Mouse (Mus musculus): ENCODE measurements around the gene Fev.

Gene Fev

DNA sequence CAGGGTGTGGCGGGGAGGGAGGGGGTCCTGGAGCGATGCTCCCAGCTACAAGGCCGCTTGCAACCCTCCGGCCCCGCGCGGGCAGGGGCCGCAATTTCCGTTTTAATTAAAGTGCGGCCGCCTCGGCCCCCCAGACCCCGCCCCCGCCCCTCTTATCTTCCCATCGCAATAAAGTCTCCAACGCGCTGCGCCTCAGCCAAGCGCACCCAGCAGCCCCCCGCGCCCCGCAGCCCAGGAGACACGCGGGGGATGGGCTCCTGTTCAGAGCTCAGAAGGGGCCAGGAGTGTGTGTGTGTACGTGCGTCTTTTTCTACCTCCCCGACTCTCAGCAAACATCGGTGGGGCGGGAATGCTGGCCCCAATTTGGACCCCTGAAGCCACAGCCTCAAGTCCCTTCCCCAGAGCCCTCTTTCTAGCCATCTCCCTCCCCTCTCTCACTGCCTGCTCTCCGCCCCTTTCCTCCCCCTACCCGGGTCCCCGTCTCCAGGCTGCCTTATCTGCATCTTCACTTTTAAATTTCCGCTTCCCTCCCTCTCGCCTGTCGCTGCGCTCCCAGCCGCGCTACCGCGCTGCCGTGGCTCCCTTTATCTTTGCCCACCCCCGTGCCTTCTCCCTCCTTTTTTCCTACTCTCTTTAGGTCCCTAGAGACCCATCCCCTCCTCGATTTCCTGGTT is at the start of gene Fev:
TSS of gene Fev (minus strand) at position 51 of the 674 bp plus-strand sequence.
- no peak for DNase-seq (ENCODE audit: low spot score)

DNA sequence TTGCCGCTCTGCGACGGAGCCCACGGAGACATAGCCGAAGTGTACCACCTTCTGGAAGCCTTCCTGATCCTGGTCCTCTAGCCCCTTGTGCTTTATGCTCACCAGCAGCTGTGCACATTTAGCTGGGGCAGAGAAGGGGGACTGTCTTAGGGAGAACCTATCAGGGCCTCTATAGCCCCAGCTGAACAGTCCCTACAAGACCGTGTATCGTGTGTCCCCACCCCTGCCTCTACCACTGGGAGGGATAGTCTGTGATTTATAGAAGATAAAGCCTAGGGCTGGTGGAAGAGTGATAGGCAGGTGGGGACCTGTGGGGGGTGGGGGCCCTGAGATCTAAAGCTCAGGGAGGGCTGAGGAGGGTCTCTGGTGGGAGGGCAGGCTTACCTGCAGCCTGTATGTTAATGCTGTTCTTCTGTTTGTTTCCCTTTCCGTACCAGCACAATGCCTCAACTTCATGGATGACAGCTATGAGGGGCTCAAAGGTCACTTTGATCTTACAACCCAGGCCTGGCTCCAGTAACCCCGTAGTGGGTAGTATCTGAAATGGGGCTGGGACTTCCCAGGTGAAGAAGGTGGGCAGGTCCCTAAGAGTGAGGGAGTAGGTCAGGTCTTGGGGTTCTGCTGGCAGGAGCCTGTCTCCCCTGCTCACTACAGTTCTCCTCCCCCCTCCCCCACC is 42.5 kb upstream of the Fev start:
- DNase-seq (ENCODE audit: low spot score) = no peak

DNA sequence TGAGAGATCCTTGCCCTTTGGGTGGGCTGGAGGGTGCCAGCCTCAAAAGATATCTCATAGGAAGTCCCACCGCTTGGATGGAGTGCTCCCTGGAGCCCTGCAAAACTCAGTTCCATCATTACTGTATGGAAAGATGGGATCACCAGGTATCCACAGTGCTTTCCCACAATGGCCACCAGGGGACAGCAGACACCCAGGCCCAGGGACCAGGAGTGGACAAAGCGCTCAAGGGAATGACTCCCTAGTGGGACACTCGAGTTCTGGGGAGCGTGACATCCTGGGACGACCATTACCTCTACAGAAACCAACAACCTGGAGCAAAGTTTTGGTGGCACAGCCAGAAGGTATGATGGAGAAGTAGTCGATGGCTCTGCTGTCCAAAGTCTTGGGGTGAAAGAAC is 41.5 kb upstream of the Fev start:
- peak; percentile 66 for DNase-seq (ENCODE audit: low spot score)

DNA sequence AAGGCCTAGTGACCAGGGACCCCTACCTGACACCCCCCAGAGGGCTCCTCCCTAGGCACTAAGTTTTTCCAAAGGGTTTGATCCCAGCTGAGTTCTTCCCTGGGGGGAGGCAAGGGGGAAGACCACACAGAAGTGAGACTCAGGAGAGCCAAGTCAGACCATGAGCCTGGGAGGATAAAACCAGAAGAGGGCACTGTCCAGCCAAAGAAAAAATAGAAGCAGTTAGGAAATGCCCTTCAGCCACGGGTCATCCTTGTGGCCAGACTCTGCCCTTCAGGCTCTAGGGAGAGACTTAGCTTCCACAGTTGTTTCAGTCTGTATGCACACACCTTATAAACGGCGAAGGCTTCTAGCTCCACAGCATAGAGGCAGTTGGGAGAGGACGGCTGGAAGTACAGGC is 39.2 kb upstream of the Fev start:
- DNase-seq (ENCODE audit: low spot score) = peak; percentile 32

DNA sequence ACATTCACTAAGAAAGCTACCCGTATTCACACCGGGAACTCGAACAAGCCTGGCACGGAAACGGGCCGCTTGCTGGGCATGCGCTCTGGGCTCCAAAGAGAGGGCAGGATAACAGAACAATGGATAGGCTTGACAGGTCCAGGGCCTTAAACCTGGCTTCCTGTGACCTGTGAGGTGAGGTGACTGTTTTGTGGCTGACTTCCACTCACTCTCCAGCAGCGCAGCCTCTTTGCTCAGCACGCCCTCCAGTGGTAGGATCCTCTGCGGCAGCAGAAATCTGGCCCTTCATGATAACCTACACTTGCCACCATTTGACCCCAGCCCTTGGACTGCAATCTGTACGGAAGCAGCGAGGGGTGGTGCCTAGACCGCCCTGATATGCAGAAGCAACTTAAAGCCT is 30.5 kb upstream of the Fev start:
- DNase-seq (ENCODE audit: low spot score) = no peak

DNA sequence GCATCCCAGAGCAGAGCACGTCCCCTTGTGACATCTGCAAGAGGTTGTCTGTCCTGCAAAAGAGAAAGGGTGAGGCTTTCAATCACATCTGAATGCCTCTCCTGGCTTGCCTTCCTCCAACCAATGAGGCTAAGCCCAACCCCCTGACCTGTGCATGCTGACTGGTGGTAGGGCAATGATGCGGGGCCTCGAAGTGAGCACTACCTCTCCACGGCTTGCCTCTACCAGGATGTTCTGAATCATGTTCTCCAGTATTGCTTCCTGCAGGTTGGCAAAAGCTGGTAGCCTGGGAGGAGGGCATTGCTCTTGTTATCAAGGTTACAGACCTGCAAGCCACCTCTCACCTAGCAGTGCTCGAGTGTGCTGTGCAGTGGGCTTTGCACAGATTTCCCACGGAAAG is 17.0 kb upstream of the Fev start:
- no peak for DNase-seq (ENCODE audit: low spot score)

DNA sequence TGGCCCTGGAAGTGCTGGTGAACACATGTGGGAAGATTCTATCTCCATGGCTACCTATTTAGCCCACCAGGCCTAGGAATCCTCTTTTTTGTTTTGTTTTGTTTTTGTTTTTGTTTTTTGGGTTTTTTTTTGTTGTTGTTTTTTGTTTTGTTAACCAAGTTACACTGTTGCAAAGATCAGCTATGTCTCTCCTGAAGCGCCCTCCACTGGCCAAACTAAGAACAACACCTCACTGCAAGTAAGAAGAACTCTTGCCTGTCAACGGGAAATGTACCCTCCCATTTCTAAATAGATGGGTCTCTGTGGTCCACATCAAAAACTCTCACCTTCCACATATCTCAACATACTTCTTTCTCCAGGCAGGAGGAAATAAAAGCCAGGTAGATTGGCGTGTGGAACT is 16.5 kb upstream of the Fev start:
- DNase-seq (ENCODE audit: low spot score) = peak; percentile 45

DNA sequence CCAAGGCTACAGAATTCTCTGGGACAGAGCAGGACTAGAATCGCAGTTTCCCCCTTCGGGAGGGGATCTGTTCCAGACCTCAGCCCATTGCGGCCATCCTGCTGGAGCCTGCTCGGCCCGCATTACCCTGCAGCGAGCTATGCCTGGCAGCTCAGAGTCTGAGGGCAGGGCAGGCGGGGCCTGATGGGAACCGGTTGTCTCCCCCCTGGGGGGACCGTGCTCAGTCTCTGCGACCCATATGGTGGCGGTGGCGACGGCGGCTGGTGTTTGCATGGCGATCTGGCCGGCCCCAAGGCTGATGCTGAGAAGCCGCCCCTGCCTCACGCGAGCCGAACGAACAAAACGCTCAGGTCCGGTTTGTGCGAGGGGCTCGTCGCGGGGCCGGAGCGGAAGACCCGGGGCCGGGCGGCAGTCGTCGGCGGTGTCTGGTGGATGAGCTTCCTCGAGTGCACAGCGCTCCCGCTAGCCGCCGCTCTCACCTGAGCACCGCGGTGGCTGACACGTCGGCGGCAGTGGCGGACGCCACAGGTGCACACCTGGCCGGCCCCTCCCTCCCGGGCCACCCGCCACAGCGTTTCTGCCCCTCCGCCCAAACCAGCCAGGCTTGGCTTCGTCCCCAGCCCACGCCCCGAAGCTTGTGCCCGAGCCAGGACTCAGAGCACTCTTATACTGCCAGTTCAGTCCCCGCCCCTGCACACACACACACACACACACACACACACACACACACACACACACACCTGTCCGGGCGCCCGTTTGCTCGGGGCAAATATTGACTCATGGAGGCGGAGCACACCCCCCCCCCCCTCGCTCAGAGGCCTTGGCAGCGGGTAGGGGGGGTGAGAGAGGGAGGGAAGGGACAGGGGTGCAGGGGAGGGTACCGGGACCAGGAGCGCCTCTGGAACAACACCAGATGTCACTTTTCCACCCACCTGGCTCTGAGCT is 15.4 kb upstream of the Fev start:
- no peak for DNase-seq (ENCODE audit: low spot score)

DNA sequence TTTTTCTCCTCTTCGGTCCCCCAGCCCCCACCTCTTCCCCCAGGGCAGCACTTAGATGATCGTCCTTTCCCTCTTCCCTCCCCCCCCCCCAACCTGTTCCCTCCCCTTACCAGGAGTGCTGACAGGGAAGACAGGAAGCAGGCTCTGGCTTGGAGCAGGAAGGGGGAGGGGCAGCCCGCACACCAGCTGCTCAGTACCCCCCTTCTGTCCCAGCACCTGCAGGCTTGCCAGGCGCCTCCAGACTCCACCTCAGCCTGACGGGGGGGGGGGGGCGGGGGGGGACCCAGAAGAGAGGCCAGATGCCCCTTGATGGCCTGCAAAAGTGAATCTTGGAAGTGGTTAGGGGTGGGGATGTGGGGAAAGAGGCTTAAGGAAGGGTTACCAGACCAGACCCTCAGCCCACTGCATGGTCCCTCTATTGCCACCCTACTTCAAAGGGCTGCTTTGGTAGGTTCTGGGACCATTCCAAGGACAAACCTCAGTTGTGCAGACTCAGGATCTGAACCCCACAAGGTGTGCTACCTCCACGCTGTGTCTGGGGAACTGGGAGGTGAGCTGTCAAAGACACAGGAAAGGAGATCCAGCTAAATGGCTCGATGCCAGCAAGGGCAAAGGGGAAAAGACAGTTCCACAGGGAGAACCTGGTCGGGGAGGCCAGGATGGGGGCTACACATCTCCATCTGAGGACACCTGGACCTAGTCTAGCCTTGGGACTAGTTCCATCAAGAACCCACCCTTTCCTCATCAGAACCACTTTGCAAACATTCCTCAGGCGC is 13.6 kb upstream of the Fev start:
- DNase-seq (ENCODE audit: low spot score) = no peak

DNA sequence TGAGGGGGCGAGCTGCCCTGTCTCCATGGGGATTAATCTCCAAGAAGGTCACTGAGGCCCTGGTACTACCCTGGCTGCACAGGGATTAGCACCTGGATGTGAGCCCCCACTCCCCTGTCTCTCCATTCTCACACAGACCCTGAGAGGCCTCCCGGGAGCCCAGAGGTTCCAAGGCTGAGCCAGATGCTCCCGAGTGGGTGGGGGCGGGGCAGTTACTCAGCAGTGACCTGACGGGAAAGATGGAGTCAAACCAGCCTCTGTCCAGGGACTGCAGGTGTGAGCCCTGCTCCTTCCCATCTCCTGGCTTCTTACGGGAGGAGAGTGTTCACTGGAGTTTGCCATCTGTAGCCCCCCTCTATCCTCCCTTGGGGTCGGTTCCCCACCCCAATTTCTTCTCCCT is 12.8 kb upstream of the Fev start:
- no peak for DNase-seq (ENCODE audit: low spot score)

DNA sequence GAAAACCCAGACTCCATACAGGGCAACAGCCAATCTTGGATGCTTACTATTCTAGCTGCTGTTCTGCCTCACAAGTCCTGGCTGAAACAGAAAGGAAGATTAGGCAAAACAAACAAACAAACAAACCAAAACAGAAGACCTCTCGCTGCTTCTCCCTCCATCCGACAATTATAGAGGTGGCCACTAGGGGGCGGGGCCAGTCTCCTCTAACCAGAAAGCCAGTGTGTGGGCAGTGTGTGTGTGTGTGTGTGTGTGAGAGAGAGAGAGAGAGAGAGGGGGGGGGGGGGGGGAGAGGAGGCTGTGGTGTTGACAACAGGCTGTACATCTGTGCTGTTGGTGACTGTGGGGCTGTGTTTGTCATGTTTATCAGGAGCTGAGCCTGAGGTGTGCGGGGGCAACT is 9.7 kb upstream of the Fev start:
- peak; percentile 67 for DNase-seq (ENCODE audit: low spot score)

DNA sequence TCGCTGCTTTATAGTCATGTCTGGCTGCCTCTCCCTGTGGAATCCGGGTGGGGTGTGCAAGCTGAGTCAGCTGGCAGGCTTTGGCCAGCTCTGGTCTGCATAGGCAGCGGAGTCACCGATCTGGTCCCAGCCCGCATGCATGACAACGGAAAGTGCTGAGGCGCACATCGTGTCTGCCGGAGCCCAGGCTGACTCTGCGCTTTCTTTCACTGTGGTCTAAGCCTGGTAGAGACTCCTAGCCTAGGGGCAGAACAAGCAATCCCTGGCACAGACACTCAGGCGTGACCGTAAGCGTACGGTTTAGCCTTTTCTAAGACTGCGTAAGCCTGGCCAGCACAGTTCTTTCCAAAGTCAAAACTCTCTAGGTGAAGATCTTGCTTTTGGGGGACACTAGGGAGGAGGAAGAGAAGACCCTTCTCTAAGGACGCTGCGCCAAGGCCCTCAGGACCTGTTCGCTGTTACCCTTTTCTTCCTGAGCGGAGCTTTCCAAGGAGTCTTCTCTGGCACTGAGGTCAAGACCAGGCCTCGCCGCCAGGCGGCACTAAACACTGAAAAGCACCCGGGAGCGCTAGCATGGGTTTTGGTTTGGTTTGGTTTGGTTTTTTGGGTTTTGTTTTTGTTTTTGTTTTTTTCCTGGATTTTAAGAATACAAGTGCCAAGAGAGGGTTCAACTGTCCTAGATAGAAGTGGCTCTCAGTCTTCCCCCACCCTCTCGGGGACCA is 8.1 kb upstream of the Fev start, which contains the start of gene Cryba2:
TSS of gene Cryba2 (minus strand) at position 10 of the 722 bp plus-strand sequence.
- DNase-seq (ENCODE audit: low spot score) = peak; percentile 48

DNA sequence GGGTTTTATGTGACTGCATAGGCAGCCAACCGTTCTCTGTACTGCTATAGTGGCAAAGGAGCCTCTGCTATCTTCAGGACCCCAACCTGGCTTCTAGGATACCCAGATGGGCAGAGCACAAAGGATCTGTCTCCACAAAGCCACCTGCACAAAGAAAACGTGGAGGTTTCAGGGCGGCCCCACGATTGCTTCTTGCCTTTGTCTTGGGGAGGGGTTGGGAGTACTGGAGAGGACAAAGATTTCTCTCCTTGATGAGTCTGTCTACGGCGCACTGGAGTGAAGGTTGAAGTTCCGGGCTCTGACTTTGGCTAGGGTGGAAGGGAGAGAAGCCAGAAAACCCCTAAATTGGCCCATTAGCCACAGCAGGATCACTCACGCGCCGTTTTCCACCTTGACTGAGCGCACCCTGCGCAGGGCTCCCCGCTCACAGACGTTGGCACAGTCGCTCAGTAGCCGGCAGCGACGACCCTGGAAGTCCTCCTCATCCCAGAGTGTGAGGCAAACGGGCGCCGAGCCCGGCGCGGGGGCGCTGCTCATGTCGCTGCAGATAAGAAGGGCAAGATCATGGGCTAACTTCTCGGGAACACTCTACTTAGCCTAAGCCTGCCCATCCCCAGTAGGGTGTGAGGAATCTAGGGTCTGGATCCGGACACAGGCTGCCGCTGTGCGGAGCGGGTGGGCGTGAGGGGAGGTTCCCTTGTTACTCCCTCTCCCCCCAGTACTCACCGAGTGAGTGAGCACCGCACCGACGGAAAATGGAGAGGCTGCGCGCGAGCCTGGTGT is 7.3 kb upstream of the Fev start:
- no peak for DNase-seq (ENCODE audit: low spot score)

DNA sequence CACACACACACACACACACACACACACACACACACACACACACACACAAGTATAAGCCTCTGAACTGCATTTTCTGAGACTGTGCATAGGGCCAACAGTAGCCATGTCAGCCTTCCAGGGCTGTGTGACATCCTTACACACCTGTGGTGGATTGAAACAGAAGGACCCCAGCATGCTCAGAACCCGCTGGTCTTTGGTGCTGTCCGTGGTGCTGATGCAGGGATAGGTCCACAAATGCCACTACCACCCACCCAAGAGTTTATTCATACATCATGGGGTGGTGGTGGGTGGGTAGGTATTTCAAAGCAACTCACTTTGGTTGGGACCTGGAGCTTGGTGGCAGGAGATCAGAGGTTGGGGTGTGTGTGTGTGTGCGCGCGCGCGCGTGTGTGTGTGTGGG is 6.3 kb upstream of the Fev start:
- DNase-seq (ENCODE audit: low spot score) = no peak

DNA sequence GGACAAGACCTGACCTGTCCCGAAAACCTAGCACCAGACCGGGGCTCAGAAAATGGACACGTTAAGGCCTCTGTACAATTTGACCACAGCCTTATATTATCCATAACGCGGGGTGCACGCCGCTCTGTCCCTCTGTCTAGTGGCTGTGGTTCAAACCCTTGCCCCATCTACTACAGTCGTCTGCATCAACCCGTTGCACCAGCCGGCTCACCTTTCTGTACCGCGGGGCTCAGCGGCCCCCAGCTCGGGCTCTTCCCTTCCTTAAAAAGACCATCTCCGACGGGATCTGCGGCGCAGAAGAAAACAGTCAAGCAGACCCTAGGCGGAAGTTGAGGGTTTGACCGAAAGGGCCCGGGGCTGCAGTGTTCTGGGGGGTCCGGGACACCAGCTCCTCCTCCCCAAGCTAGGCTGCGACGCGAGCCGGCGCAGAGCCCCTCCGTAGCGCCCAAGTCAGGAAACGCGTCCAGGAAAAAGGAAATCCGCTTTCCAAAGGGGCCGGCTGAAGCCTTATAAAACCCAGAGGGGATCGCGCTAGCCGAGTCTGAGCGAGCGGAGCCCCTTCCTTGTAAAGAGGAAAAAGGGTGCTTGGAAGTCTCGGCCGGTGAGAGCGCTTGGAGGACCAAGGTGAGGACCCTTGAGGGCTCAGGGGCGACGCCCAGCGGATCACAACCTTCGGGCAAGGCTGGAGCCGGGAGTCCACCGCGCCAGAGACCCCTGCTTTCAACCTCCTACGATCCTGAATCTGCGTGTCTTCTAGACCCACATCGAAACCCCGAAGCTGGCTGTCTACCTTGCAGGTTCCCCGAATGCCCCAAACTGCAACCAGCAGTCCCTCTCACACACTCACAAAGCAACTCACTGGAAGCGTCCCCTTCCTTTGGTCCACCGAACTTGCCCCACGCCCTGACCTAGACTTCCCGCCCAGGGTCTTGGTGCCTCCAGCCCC is 750 bp downstream of the Fev start:
- no peak for DNase-seq (ENCODE audit: low spot score)

DNA sequence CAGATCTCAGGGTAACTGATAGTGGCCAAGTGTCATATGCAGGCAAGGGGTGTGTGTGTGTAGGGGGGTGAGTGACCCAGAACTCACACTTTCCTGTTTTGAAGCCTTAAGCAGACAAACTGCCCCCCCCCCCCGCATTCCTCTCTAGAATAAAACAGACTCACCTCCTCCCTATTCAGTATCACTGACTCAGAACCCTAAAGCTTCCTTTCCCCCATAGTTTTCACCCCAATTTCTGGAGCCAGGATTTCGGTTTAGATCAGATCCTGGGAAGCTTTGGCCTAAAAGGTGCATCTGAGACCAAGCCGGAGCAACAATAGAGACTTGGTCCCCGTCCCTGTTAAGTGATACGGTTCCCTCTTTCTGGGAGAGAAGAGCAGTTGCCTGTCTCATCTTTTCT is 1.8 kb downstream of the Fev start:
- DNase-seq (ENCODE audit: low spot score) = no peak

DNA sequence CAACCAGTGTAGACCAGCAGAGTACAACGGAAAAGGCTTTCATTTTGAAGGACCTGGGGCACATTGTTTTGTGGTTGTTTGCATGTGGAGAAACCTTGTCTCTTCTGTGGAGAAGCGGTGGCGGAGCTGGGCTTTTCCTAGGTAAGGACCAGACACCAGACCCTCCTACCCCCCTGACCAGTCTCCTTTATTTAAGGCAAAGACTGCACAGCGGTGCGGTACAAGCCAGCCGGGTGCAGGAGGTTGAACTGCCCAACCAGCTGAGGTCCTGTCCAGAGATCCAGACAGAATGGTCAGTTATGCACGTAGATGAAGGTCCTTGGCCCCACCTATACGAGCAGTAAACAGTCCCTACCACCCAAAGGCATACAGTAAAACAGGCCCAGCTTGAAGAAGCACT is 2.4 kb downstream of the Fev start:
- no peak for DNase-seq (ENCODE audit: low spot score)

DNA sequence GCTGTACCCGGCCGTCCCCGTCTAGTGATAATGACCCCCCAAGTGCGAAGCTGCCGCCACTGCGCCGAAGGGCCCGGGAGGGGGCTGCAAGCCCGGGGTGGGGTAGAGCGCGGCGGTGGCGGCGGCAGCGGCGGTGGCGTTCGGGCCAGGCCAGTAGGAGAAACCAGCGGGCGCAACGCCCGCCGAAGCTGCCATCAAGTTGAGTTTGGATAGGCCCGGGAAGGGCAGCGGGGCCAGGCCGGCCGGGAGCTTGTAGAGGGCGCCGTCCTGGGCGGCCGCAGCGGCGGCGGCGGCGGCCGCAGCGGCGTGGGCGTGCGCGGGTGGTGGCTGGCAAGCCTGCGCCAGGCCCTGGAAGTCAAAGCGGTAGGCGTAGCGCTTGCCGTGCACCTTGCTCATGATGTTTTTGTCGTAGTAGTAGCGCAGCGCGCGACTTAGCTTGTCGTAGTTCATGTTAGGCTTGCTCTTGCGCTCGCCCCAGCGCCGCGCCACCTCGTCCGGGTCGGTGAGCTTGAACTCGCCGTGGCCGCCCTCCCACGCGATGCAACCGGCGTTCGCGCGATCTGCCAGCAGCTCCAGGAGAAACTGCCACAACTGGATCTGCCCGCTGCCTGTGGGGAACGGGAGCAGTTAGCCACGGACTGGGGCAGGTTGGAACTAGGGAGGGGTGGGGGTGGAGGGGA is 3.0 kb downstream of the Fev start:
- no peak for DNase-seq (ENCODE audit: low spot score)
